Mouse (Mus musculus) ES-CJ7 (cell line): Measurements from ENCODE around the gene Zc3h15.
A peak's percentile ranks its signal among the peaks of the same experiment; 100 is the strongest.
"Not testable (repeated sequence)": the region's sequence is repeated elsewhere in the genome, so short reads cannot be mapped to it uniquely, and the experiment has no call there.

Source experiments
- DNase-seq: peaks from one replicate; pipeline ENCODE4 v3.0.0; 2011; ENCODE audit warnings: low read depth, low spot score

Gene Zc3h15

GRCm38 (mm10) chr2:83644276-83645252, at the start of gene Zc3h15:
Gene Zc3h15, plus strand, starts transcription at chr2:83644435.
- DNase-seq, result peak; percentile 95

DNA sequence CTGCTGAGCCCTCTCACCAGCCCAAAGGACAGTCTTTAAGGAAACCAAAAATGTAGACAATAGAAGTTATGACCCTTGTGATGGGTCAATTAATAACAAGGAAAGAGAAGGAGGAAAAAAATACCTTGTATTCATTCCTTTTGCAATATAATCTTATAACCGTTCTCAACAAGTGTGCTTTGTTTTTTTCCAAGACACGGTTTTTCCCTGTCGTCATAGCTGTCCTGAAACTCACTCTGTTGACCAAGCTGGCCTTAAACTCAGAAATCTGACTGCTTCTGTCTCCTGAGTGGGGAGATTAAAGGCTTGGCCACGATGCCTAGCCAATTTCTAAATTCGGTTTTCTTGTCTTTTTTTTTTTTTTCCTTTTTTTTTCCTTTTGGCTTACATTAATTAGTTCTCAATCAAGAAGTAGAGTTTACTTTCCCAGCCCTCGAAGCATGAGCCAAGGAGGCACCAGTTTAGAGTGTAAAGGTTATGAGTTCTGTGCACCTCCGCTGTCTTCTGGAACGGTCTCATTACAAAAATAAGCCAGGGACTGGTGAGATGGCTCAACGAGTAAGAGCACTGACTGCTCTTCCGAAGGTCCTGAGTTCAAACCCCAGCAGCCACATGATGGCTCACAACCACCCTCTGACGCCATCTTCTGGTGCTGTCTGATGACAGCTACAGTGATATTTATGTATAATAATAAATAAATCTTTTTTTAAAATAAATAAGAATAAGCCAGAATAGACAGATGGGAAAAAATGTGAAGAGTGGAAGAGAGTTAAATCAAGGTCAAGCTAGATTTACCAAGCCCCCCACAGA, 23.5 kb upstream of the Zc3h15 start:
- DNase-seq, result no peak

DNA sequence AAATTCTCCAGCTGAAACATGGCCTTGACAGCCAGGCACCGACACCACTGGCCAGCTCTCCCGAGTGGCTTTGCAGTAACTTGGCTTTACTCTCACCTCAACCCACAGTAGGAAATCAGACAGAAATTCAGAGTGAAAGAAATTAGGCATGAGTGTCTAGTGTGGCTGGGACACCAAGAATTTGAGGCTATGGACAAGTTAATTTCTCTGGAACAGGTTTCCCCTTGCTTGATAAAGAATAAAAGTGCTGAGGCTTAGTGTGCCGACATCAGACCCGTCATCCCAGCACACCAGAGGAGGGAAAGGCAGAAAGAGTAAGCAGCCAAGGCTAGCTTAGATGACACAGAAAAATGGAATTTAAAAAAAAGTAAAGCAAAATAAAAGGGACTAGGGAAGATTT, 22.7 kb upstream of the Zc3h15 start:
- no peak for DNase-seq

DNA sequence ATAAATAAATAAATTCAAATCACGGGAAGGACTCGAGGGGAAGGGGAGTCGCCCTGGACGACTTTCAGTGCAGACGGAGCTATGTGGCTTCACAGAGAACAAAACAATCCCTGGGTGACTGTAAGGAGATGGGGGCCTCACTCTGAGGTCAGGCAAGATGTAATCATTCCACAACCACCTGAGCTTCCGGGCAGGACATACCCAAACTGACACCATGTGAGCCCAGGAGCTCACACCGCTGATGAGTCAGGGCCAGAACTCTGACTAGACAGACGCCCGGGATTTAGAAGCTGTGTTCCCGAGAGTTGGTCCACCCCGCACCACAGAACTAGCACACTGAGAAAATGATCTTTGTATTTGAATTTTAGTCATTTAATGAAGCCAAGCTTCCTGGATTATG, 21.4 kb upstream of the Zc3h15 start:
- DNase-seq, result no peak

GRCm38 (mm10) chr2:83624045-83624444, 20.2 kb upstream of the Zc3h15 start:
- no peak for DNase-seq

- peak; percentile 72 for DNase-seq
These were observed 18.8 kb upstream of the Zc3h15 start for GRCm38 (mm10) chr2:83625226-83626108.

- no peak for DNase-seq
These were observed 17.4 kb upstream of the Zc3h15 start for GRCm38 (mm10) chr2:83626881-83627280.

DNA sequence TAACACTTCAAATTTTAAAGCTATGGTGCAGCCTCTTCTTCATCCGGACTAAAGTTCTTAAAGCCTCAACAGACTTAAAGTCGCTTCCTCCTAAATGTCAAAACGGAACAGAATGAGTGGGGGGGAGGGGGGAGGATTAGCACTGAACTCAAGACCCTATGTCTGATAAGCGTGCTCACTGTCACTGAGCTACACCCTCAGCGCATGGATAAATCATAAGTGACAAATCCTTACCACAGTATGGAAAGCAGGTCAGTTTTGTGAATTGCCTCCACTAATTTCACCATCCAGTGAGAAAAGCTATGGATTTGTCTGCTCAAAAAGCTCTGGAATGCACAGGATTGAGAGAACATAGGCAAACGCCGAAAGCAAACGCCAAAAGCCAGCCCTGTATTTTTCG, 16.7 kb upstream of the Zc3h15 start:
- no peak for DNase-seq

- no peak for DNase-seq
These were observed 16.3 kb upstream of the Zc3h15 start for GRCm38 (mm10) chr2:83627932-83628331.

- DNase-seq, result no peak
These were observed 2.2 kb upstream of the Zc3h15 start for GRCm38 (mm10) chr2:83641993-83642392.

DNA sequence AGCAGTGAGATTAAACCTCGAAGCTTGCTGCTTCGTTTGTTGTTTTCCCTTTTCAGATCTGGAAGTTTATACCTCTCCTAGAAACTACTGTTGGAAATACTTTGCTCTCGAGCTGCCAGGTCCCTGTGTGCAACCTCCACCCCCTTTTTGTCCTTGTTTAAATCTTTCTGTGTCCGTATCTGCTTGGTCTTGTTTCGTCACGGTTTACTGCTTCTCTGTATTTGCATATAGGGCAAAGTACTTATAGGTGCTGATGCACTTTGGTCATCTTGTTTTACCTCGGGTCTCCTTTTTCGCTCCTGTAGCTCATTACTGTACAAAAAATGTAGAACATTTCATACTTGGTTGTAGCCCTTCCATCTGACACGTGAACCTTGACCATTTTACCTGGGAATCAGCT, 4.7 kb downstream of the Zc3h15 start:
- no peak for DNase-seq

DNA sequence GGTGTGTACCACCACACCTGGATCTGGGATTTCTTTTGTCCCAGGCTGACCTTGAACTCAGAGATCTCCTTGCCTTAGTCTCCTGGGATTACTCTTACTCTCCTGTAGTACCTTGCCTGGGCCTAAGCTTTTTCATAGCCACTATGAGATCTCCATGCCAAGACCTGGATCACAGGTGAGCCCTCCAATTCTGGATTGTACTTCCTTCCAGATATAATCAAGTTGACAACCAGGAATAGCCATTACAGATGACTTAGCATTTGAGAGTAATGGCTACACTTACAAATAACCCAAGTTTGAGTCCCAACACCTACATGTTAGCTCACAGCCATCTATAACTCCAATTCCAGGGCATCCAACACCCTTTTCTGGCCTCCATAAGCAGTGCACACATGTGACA, 8.4 kb downstream of the Zc3h15 start:
- DNase-seq, result peak; percentile 39

DNA sequence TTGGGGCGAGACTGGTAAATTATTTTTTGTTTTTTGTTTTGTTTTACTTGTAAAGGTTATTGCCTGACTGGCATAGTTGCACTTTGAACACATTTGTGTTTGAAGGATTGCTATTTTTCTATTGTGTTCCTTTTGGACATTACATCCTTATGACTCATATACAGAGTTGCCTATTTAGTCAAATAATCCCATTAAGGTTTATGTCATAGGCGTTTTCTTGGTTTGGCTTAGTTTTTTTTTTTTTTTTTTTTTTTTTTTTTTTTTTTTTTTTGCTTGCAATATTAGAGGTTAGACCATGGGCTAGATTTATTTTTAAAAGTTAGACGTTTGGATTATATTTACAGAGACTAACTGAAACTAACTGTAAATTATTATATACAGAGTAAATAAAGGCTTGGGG, 15.0 kb downstream of the Zc3h15 start:
- DNase-seq, result no peak

DNA sequence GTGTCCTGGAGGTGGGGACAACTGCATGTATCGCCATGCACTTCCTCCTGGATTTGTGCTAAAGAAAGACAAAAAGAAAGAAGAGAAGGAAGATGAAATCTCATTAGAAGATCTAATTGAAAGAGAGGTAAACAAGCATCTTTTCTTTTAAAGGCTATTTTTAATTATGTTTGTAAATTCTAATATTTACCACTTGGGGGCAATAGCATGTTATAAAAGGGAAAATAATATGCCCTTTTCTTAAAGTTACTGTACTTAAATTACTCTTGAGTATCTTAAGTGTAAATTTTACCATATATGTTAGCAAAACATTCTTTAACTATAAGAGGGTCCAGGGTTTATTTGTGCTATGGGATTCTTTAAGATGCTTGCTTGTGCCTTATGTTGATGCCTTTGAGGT, 15.9 kb downstream of the Zc3h15 start:
- DNase-seq, result no peak

DNA sequence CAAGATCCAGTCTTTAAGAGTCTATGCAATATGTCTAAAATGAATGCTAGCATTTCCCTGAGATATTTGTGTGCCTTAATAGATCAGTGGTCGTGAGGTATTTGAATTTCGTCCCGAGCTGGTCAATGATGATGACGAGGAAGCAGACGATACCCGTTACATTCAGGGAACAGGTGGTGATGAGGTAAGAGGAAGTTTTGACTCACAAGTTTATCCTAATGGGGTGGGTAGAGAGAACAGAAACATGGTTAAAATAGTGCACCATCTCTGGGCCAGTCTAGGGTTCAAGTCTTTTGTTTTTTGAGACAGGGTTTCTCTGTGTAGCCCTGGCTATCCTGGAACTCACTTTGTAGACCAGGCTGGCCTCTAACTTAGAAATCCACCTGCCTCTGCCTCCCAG, 17.1 kb downstream of the Zc3h15 start:
- DNase-seq, result no peak

GRCm38 (mm10) chr2:83665051-83665450, 20.8 kb downstream of the Zc3h15 start:
- not testable (repeated sequence) for DNase-seq

GRCm38 (mm10) chr2:83667430-83667829, 23.2 kb downstream of the Zc3h15 start:
- DNase-seq, result no peak

GRCm38 (mm10) chr2:83668052-83668451, 23.8 kb downstream of the Zc3h15 start:
- DNase-seq, result no peak

DNA sequence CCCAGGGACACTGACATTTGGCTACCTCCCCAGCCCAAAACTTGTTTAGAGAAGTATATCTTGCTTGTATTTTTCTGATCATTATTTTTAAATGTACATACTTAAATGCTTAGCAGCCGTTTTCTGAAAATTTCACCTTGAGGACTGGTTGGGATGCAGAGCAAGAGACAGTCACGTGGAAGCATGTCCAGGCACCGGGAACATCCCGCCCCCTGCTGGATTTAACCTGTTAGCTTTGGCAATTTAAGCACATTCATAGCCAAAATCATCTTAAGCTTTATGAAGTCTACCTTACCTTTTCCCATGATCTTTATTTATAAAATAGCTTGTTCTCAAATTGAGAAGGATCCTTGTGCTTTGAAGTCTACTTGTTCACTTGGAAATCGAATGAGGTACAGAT, 25.8 kb downstream of the Zc3h15 start:
- peak; percentile 46 for DNase-seq

GRCm38 (mm10) chr2:83671843-83672242, 27.6 kb downstream of the Zc3h15 start:
- no peak for DNase-seq

GRCm38 (mm10) chr2:83673067-83673466, 28.8 kb downstream of the Zc3h15 start:
- DNase-seq, result no peak

- no peak for DNase-seq
These were observed 29.6 kb downstream of the Zc3h15 start for GRCm38 (mm10) chr2:83673843-83674242.
